Mouse (Mus musculus): Measurements from ENCODE around the gene Psg22. TPM values are rescaled to one million over a fixed set of nuclear protein-coding genes. Genes with fewer than 3 reads are reported as not detected.

Gene Psg22
- total RNA-seq (2023) = not detected

DNA sequence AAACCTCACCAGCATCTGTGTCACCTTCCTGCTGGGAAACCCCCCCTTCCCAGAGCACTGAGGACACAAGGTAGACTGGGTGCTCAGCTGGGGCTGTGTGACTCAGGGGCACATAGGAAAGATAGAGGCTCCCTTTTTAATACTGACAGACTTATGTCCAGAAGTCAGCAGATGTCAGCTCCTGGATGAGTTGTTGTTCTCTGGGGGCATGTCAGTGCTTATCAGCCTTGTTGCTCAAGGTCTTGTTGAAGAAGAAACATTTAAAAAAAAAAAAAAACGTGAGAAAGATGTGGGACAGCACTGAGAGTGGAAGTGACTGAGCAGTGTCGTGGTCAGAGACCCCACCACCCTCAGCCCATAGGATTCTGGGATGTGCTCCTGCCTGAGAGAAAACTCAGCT, at the start of gene Psg22:
Psg22 (plus strand) TSS at position 301 of the 400 bp plus-strand sequence.

DNA sequence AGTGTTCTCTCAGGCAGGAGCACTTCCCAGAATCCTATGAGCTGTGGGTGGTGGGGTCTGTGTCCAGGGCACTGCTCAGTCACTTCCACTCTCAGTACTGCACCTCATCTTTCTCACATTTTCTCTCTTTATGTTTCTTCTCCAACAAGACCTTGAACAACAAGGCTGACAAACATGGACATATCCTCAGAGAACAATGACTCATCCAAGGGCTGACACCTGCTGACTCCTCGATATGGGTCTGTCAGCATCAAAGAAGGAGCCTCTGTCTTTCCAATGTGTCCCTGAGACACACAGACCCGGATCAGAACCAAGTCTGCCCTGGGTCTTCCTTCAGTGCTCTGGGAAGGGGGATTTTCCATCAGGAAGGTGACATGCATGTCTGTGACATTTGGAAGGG, 31.8 kb upstream of the Psg22 start, which contains the start of gene Psg20:
Psg20 (minus strand) TSS at position 101 of the 400 bp plus-strand sequence.

Other genes starting within 250 kb of the Psg22 start
- not detected for gene Psg26, start 233.9 kb upstream of the Psg22 start, total RNA-seq (2023)
- not detected for gene Psg25, start 185.8 kb upstream of the Psg22 start, total RNA-seq (2023)
- gene Psg27, start 150.8 kb upstream of the Psg22 start, total RNA-seq (2023) = not detected
- gene Psg23, start 101.6 kb upstream of the Psg22 start, total RNA-seq (2023) = not detected
- gene Psg21, start 61.4 kb upstream of the Psg22 start, total RNA-seq (2023) = not detected
- gene Psg20, start 31.9 kb upstream of the Psg22 start, total RNA-seq (2023) = not detected
- not detected for gene Psg19, start 80.4 kb downstream of the Psg22 start, total RNA-seq (2023)
- not detected for gene Psg17, start 103.5 kb downstream of the Psg22 start, total RNA-seq (2023)
- not detected for gene Mill2, start 121.9 kb downstream of the Psg22 start, total RNA-seq (2023)
- 100 to 1,000 TPM; 229 to 265 TPM for gene Pglyrp1, start 153.2 kb downstream of the Psg22 start, total RNA-seq (2023)
- 10 to 100 TPM; 21.1 to 24.7 TPM for gene Ccdc61, start 192.3 kb downstream of the Psg22 start, total RNA-seq (2023)
- under 1 TPM in 1 of 2 experiments, not detected in 1; 0.05 TPM for gene Nova2, start 207.8 kb downstream of the Psg22 start, total RNA-seq (2023)

All from monocyte, adult 59 days (primary cell).